Mouse (Mus musculus) retina, embryonic 14.5 days (tissue): ENCODE measurements around the gene Arhgap10.

Source experiments
- DNase-seq: peaks from one replicate; pipeline ENCODE4 v3.0.0-alpha.2; 2015; ENCODE audit warnings: low spot score

Gene Arhgap10

GRCm38 (mm10) chr8:77517301-77518200 is at the start of gene Arhgap10:
TSS of gene Arhgap10 (minus strand) at chr8:77517953.
- peak; percentile 85 for DNase-seq

DNA sequence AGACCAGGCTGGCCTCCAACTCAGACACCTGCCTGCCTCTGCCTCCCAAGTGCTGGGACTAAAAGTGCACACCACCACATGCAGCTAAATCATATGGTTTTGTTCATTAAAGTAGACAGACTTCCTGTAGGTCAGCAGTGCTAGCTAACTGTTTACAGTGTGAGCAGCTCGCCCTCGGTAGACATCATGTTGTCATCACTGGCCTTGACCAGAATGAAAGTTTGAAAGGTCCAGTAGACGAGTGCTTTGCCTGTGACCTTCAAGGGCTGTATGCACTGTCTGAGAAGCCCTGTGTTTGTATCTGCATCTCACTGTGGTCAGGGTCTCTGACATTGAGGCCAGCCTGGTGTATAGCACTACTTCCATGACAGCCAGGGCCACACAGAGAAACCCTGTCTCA is 43.7 kb upstream of the Arhgap10 start:
- DNase-seq: no peak

GRCm38 (mm10) chr8:77552491-77552890 is 34.7 kb upstream of the Arhgap10 start:
- no peak for DNase-seq

- peak; percentile 68 for DNase-seq
These were observed 32.3 kb upstream of the Arhgap10 start for GRCm38 (mm10) chr8:77549881-77550580.

GRCm38 (mm10) chr8:77549121-77549706 is 31.5 kb upstream of the Arhgap10 start, which contains the start of gene Prmt9:
TSS of gene Prmt9 (plus strand) at chr8:77549397.
- DNase-seq: peak; percentile 95

- DNase-seq: no peak
These were observed 27.9 kb upstream of the Arhgap10 start for GRCm38 (mm10) chr8:77545616-77546015.

- DNase-seq: no peak
These were observed 26.7 kb upstream of the Arhgap10 start for GRCm38 (mm10) chr8:77544428-77544827.

GRCm38 (mm10) chr8:77543152-77543777 is 25.5 kb upstream of the Arhgap10 start:
- no peak for DNase-seq

DNA sequence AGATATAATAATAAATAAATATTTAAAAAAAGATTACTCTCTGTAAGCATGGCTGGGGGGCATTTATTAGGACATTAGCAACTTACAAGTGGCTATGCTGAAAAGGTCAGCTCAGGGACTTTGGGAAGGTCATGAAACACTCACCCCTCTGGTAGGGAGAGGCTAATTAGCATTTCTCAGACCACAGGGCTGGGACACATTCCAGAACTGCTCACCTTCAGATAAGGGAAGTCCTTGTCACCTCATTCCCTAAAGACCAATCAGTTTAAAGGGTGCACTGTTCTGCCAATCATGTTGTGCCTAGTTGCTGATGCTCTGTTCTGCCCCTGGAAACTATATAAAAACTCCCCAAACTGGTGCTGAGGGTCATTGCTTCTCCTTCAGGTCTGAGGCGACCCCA is 20.5 kb upstream of the Arhgap10 start:
- DNase-seq: no peak

DNA sequence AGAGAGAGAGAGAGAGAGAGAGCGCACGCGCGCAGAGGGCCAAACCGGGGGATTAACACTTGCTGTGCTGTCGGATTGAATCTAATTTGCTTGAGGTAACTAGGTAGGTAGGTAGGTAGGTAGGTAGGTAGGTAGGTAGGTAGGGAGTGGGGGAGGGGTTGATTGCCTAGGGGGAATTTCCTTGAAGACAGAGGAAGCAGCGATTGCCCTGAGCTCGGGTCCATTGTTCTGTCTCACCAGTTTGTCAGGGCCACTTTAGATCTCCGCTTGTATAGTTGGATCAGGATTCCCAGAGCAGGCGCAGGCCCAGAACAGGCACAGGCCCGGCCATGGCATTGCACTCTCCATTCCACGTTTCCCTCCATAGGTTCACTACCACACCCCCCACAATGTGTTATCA is 19.1 kb upstream of the Arhgap10 start:
- DNase-seq: no peak

- peak; percentile 73 for DNase-seq
These were observed 17.4 kb upstream of the Arhgap10 start for GRCm38 (mm10) chr8:77535026-77535595.

DNA sequence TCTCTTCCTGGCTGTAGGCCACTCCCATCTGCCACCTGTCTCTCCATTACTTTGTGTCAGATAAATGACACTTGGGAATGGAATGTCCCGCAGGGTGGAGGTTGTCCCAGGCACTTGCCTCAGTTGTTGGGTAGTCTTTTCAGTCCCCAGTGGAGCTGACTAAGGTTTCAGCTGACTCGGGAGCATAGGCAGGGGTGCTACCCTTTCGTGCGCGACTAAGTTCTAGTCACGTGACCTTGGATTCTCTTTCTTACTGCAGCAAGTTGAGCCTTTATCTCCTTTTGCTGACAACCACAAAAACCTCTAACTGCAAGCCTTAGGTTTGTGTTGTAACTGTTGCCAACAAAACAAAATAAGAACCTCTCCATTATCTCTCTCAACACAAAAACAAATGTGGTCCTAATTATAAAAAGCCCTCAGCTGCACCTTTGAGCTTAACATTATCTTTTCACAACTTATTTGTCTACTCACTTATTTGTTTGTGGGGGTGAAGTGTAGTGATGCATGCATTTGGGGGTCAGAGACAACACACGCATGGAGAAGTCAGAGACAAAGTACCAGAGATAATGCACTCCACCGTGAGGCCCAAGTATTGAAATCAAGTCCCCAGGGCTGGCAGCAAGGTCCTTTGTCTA is 16.7 kb upstream of the Arhgap10 start:
- DNase-seq: no peak

GRCm38 (mm10) chr8:77526130-77526529 is 8.4 kb upstream of the Arhgap10 start:
- no peak for DNase-seq

DNA sequence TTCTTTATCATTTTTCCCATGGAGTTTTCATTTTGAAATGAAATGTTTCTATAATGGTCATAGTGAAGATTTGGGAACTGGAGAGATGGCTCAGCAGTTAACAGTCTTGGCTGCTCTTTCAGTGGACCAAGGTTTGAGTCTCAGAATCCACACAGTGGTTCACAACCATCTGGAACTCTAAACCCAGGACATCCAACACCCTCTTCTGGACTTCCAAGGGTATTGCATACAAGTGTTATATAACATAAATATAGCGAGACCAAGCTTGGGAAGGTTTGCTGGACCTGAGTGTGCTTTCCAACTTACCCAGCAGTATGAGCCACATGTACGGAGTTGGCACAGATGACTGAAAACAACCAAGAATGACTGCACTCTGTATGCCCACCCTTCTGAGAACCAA is 7.2 kb upstream of the Arhgap10 start:
- DNase-seq: no peak

- DNase-seq: no peak
These were observed 6.4 kb upstream of the Arhgap10 start for GRCm38 (mm10) chr8:77524018-77524615.

GRCm38 (mm10) chr8:77522984-77523383 is 5.2 kb upstream of the Arhgap10 start:
- no peak for DNase-seq

DNA sequence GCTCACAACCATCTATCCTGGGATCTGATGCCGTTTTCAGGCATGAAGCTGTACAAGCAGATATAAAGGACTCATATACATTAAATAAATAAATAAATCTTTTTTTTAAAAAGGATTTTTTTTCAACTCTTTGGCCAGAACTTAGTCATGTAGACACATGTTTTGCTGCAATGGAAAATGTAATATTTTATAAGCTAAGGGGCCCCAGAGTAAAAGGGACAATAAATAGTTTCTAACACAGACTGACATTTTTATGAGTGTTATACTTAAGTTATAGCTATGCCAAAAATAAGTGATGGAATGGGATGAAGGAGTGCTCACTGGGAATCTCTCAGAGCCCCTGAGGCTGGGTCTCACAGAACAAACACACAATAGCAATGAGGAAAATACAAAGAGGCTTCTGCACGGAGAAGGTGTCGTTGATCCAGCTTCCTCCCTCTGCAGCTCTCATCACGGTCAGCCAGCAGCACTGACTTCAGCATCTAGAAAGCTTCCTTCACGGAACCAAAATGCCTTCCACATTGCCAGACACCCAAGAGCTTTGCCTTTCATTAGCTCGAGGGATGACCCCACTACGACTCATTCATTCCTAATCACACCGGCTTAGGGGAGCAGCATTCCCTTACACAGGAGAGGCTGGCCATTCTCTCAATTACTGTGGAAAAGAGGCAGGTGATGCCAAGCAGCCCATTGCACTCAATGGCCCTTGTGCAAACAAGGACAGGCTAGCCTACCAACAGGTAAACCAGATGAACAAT is 3.5 kb upstream of the Arhgap10 start:
- DNase-seq: no peak

DNA sequence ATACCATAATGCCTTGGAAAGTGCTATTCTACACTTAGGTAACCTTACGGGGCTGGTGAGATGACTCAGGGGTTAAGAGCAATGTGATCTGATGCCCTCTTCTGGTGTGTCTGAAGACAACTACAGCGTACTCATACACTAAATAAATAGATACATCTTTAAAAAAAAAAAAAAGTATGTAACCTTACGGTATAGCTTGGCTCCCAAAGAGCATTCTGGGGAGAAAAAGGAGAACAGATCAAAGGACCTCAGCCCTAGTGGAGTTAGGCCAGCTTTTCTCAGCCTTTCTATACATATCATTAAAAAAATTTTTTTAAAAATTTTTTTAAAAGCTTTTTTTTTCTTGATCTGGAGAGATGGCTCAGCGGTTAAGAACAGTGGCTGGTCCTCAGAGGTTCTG is 2.8 kb upstream of the Arhgap10 start:
- DNase-seq: no peak

- DNase-seq: no peak
These were observed 705 bp upstream of the Arhgap10 start for GRCm38 (mm10) chr8:77518201-77519115.
